Mouse (Mus musculus) heart, postnatal 0 days (tissue): ENCODE results near the gene Tmem184c. TPM values are rescaled to one million over a fixed set of nuclear protein-coding genes. Genes with fewer than 3 reads are reported as not detected.

Experiments
- ATAC-seq: fragments of 200-750 bp; cut with Nextera tagmentation; 2 replicates; pipeline ENCODE4 v1.8.0; 2017; ENCODE audit warnings: low read depth, moderate number of reproducible peaks, moderate library complexity; ENCODE audit not compliant: insufficient read depth
- DNase-seq: peaks from one replicate; pipeline ENCODE4 v3.0.0-alpha.2; 2016; ENCODE audit warnings: low spot score
- H3K27ac ChIP-seq: fragments of 300-500 bp; sonication (generic); 2 replicates; pipeline ENCODE4 v1.5.1; 2014; ENCODE audit warnings: low read depth, mild to moderate bottlenecking
- H3K27me3 ChIP-seq: fragments of 300-500 bp; sonication (generic); 2 replicates; pipeline ENCODE4 v1.6.1; 2014; ENCODE audit warnings: low read length, mixed read lengths; ENCODE audit not compliant: control insufficient read depth, insufficient read depth
- H3K36me3 ChIP-seq: fragments of 300-500 bp; sonication (generic); replicated peaks from 2 replicates; pipeline ENCODE4 v1.6.1; 2014; ENCODE audit warnings: low read length, mixed read lengths; ENCODE audit not compliant: control insufficient read depth, insufficient read depth
- H3K4me1 ChIP-seq: fragments of 300-500 bp; sonication (generic); 2 replicates; pipeline ENCODE4 v1.6.1; 2014; ENCODE audit warnings: antibody characterized with exemption; ENCODE audit not compliant: control insufficient read depth, insufficient read depth
- H3K4me2 ChIP-seq: fragments of 300-500 bp; sonication (generic); 2 replicates; pipeline ENCODE4 v1.6.1; 2014; ENCODE audit warnings: low read depth, mild to moderate bottlenecking, low read length, moderate library complexity
- H3K4me3 ChIP-seq: fragments of 300-500 bp; sonication (generic); 2 replicates; pipeline ENCODE4 v1.5.1; 2014; ENCODE audit warnings: low read depth, low read length
- H3K9ac ChIP-seq: fragments of 300-500 bp; sonication (generic); replicated peaks from 2 replicates; pipeline ENCODE4 v1.6.1; 2014; ENCODE audit warnings: low read depth, low read length, mixed read lengths
- H3K9me3 ChIP-seq: fragments of 300-500 bp; sonication (generic); replicated peaks from 2 replicates; pipeline ENCODE4 v1.6.1; 2016; ENCODE audit warnings: low read length; ENCODE audit not compliant: control insufficient read depth
- CTCF ChIP-seq: IDR thresholded peaks from 2 replicates; pipeline ENCODE4 v1.5.1; 2016; ENCODE audit warnings: antibody characterized with exemption, control low read depth, low read depth
- EP300 ChIP-seq: IDR thresholded peaks from 2 replicates; pipeline ENCODE4 v1.6.1; 2016; ENCODE audit warnings: antibody characterized with exemption, low read depth
- WGBS: fragments of 180-500 bp; shearing (Covaris S2); extraction: QIAGEN DNeasy Blood & Tissue Kit; methylation state at CpG from one replicate; pipeline ENCODE4 v1.1.7; 2014; 5-methylcytosine and 5-hydroxymethylcytosine counted together
- polyA plus RNA-seq: library from polyadenylated mRNA; unstranded; fragments of >200 nt; fragmentation: Nextera tagmentation; extraction: Ambion mirVana; gene quantifications from 2 replicates; pipeline ENCODE4 v1.2.1, GENCODE M21; 2015
- total RNA-seq: library from RNA; depleted of rRNA; stranded (reverse); fragments of >200 nt; gene quantifications from 2 replicates; pipeline ENCODE4 v1.2.3, GENCODE M21; 2014; ENCODE audit warnings: low replicate concordance

The Tmem184c gene
- total and polyA plus RNA-seq, 2 experiments from 2014 or later, result 11.9 to 18.9 TPM

GRCm38 (mm10) chr8:77637593-77637992 is 27.1 kb upstream of the Tmem184c start:
- Histone ChIP-seq H3K27me3 (no peaks in the 10 kb centered on the region), H3K4me3 (no peak overlapping the region), H3K9me3 (no peaks in the 10 kb centered on the region), H3K36me3 (no peaks in the 10 kb centered on the region), H3K27ac (no peak overlapping the region), H3K4me2 (no peak overlapping the region), H3K4me1 (no peaks in the 10 kb centered on the region), H3K9ac (no peak overlapping the region)
- WGBS, result 84% methylated on average over 3 of the region's 3 CpGs
- no peak for ATAC-seq
- no peak for DNase-seq
- no peak for TF ChIP-seq EP300
- no peak for TF ChIP-seq CTCF

GRCm38 (mm10) chr8:77634035-77634434 is 23.5 kb upstream of the Tmem184c start:
- Histone ChIP-seq H3K27ac (no peak overlapping the region), H3K9me3 (no peaks in the 10 kb centered on the region), H3K4me2 (no peak overlapping the region), H3K9ac (no peak overlapping the region), H3K27me3 (no peaks in the 10 kb centered on the region), H3K4me3 (no peak overlapping the region), H3K4me1 (no peaks in the 10 kb centered on the region), H3K36me3 (no peaks in the 10 kb centered on the region)
- ATAC-seq (no peak), DNase-seq (no peak)
- WGBS, result 82% methylated on average over 5 of the region's 5 CpGs
- TF ChIP-seq EP300, result no peak
- TF ChIP-seq CTCF, result no peak

GRCm38 (mm10) chr8:77633211-77633610 is 22.7 kb upstream of the Tmem184c start:
- DNase-seq, result no peak
- 67% methylated on average over 2 of the region's 2 CpGs for WGBS
- Histone ChIP-seq H3K9me3 (no peaks in the 10 kb centered on the region), H3K27ac (no peak overlapping the region), H3K4me3 (no peak overlapping the region), H3K36me3 (no peaks in the 10 kb centered on the region), H3K27me3 (no peaks in the 10 kb centered on the region), H3K4me1 (no peaks in the 10 kb centered on the region), H3K4me2 (no peak overlapping the region), H3K9ac (no peak overlapping the region)
- no peak for ATAC-seq
- TF ChIP-seq EP300 (no peak), CTCF (no peak)

- Histone ChIP-seq H3K27ac (no peak overlapping the region), H3K4me2 (no peak overlapping the region), H3K4me3 (no peak overlapping the region), H3K27me3 (no peaks in the 10 kb centered on the region), H3K36me3 (no peaks in the 10 kb centered on the region), H3K9ac (no peak overlapping the region), H3K9me3 (no peaks in the 10 kb centered on the region), H3K4me1 (no peaks in the 10 kb centered on the region)
- 66% methylated on average over 3 of the region's 3 CpGs for WGBS
- TF ChIP-seq CTCF (no peak), EP300 (no peak)
- ATAC-seq, result no peak
- no peak for DNase-seq
These were observed 20.2 kb upstream of the Tmem184c start for GRCm38 (mm10) chr8:77630691-77631090.

GRCm38 (mm10) chr8:77629858-77630537 is 19.5 kb upstream of the Tmem184c start:
- H3K9me3 ChIP-seq, result no peaks in the 10 kb centered on the region
- peak; percentile 62 for DNase-seq
- TF ChIP-seq CTCF (peak; percentile 99), EP300 (no peak)
- H3K27me3 ChIP-seq, result no peaks in the 10 kb centered on the region
- H3K9ac ChIP-seq, result no peak overlapping the region
- ATAC-seq, result peak; percentile 76
- H3K27ac ChIP-seq, result no peak overlapping the region
- no peak overlapping the region for H3K4me2 ChIP-seq
- H3K4me3 ChIP-seq, result no peak overlapping the region
- no peaks in the 10 kb centered on the region for H3K36me3 ChIP-seq
- no peaks in the 10 kb centered on the region for H3K4me1 ChIP-seq
- WGBS, result 16% methylated on average over 15 of the region's 15 CpGs

GRCm38 (mm10) chr8:77623677-77624209 is 13.2 kb upstream of the Tmem184c start:
- Histone ChIP-seq H3K9ac (no peak overlapping the region), H3K4me1 (no peaks in the 10 kb centered on the region), H3K9me3 (no peaks in the 10 kb centered on the region), H3K27ac (no peak overlapping the region), H3K27me3 (no peaks in the 10 kb centered on the region), H3K4me3 (no peak overlapping the region), H3K36me3 (no peaks in the 10 kb centered on the region), H3K4me2 (no peak overlapping the region)
- no peak for DNase-seq
- no peak for ATAC-seq
- TF ChIP-seq EP300, result no peak
- no peak for TF ChIP-seq CTCF
- 87% methylated on average over 7 of the region's 7 CpGs for WGBS
